In genomic region chr13:52565103-52565739, GRCm38 (mm10) we compare ENCODE assay signal across 8 mouse cellular contexts. TPM values are rescaled to one million over a fixed set of nuclear protein-coding genes. Genes with fewer than 3 reads are reported as not detected.
DNase-seq lines count a peak whose midpoint lies in the region; ATAC-seq lines count a peak whose summit lies in the region.

No protein-coding gene starts in this region.

- DNase-seq in adrenal gland, postnatal 36 days, result peak; percentile 11 to 16
- DNase-seq in adrenal gland, adult 8-10 months, result no peak
- peak; percentile 56 to 68 for DNase-seq in left cerebral cortex, postnatal 14 days (ENCODE audit: low spot score in 2 of 2)
- no peak for DNase-seq in left cerebral cortex, adult 11 months (ENCODE audit: low spot score)
- peak; percentile 82 for DNase-seq in Muller cell, postnatal 12 days (ENCODE audit: inconsistent ontology term)
- DNase-seq in embryonic facial prominence, embryonic 11.5 days (ENCODE audit: low spot score), result peak; percentile 29
- DNase-seq in urinary bladder, adult 18-20 months (ENCODE audit: low spot score in 2 of 2), result no peak

- no peaks in the 10 kb centered on the region for H3K27me3 ChIP-seq in embryonic facial prominence, embryonic 11.5 days (ENCODE audit: control insufficient read depth, insufficient read depth, low read length)
- no peaks in the 10 kb centered on the region for H3K27me3 ChIP-seq in intestine, embryonic 15.5 days (replicated peaks)

- no peak for ATAC-seq in embryonic facial prominence, embryonic 11.5 days (replicated peaks; ENCODE audit: insufficient number of reproducible peaks, low FRiP score, low TSS enrichment, low read depth)
- no peak for ATAC-seq in intestine, embryonic 15.5 days

- no peaks in the 10 kb centered on the region for H3K9me3 ChIP-seq in embryonic facial prominence, embryonic 11.5 days (replicated peaks; ENCODE audit: control insufficient read depth, low read length)
- no peaks in the 10 kb centered on the region for H3K9me3 ChIP-seq in intestine, embryonic 15.5 days

- no peak overlapping the region for H3K27ac ChIP-seq in embryonic facial prominence, embryonic 11.5 days (replicated peaks; ENCODE audit: low read depth, low read length)
- no peak overlapping the region for H3K27ac ChIP-seq in intestine, embryonic 15.5 days

- WGBS in embryonic facial prominence, embryonic 11.5 days, result 88% methylated on average over 18 of the region's 18 CpGs
- WGBS in intestine, embryonic 15.5 days, result 88% methylated on average over 18 of the region's 18 CpGs

- no peak overlapping the region for H3K9ac ChIP-seq in embryonic facial prominence, embryonic 11.5 days (replicated peaks; ENCODE audit: low read length)
- H3K9ac ChIP-seq in intestine, embryonic 15.5 days, result no peak overlapping the region

- no peak overlapping the region for H3K4me3 ChIP-seq in embryonic facial prominence, embryonic 11.5 days (ENCODE audit: low read depth, low read length)
- H3K4me3 ChIP-seq in intestine, embryonic 15.5 days (replicated peaks), result no peak overlapping the region

- H3K4me1 ChIP-seq in embryonic facial prominence, embryonic 11.5 days (ENCODE audit: control insufficient read depth, insufficient read depth, low read length), result no peaks in the 10 kb centered on the region
- H3K4me1 ChIP-seq in intestine, embryonic 15.5 days (replicated peaks), result no peaks in the 10 kb centered on the region

- no peaks in the 10 kb centered on the region for H3K36me3 ChIP-seq in embryonic facial prominence, embryonic 11.5 days (replicated peaks; ENCODE audit: control insufficient read depth, insufficient read depth, low read depth, low read length)
- H3K36me3 ChIP-seq in intestine, embryonic 15.5 days, result no peaks in the 10 kb centered on the region

- no peak overlapping the region for H3K4me2 ChIP-seq in embryonic facial prominence, embryonic 11.5 days (ENCODE audit: low read depth, low read length)
- no peak overlapping the region for H3K4me2 ChIP-seq in intestine, embryonic 15.5 days (replicated peaks)

- intact Hi-C loops in left cerebral cortex, postnatal 14 days (cut with DNase I), result loop anchor here (5.0 to 10.0 kb wide), 2 partner anchors 62 to 310 kb away; no protein-coding TSS in a partner anchor

RNA-seq across cellular contexts. Expression of gene Syk, which starts 17.8 kb away (rescaled TPM):
- 1 to 10 TPM; 3.1 to 6.6 TPM for total RNA-seq in adrenal gland, postnatal 36 days (2021)
- total RNA-seq in adrenal gland, adult 8-10 months (2022), result 1 to 10 TPM; 3.4 to 9.2 (median 7.4) TPM
- total RNA-seq in left cerebral cortex, postnatal 14 days (2021), result 1 to 10 TPM; 2.9 to 4.5 TPM
- polyA plus RNA-seq in embryonic facial prominence, embryonic 11.5 days (2014; fragmentation: Nextera tagmentation; extraction: Ambion mirVana), result 2.6 and 2.9 TPM in 2 replicates
- polyA plus RNA-seq in intestine, embryonic 15.5 days (2015; fragmentation: Nextera tagmentation; extraction: Ambion mirVana), result 3.3 and 3.6 TPM in 2 replicates

RNA-seq across cellular contexts. Expression of gene Diras2, which starts 34.1 kb away (rescaled TPM):
- 1 to 10 TPM; 3.8 to 4.3 TPM for total RNA-seq in adrenal gland, postnatal 36 days (2021)
- total RNA-seq in adrenal gland, adult 8-10 months (2022), result 1 to 10 TPM; 4.0 to 5.9 (median 4.8) TPM
- total RNA-seq in left cerebral cortex, postnatal 14 days (2021), result 100 to 1,000 TPM; 148 to 176 TPM
- 0.14 and 0.22 TPM in 2 replicates for polyA plus RNA-seq in embryonic facial prominence, embryonic 11.5 days (2014; fragmentation: Nextera tagmentation; extraction: Ambion mirVana)
- 0.48 and 0.58 TPM in 2 replicates for polyA plus RNA-seq in intestine, embryonic 15.5 days (2015; fragmentation: Nextera tagmentation; extraction: Ambion mirVana)

Comparison
In these comparisons a context has a peak if more than half of its experiments do, and no peak if none do; other contexts are left out.
1. DNase-seq: peak in adrenal gland, postnatal 36 days (2 of 2), left cerebral cortex, postnatal 14 days (2 of 2), Muller cell, postnatal 12 days (single experiment) and embryonic facial prominence, embryonic 11.5 days (single experiment); none in adrenal gland, adult 8-10 months (single experiment), left cerebral cortex, adult 11 months (single experiment) and urinary bladder, adult 18-20 months (0 of 2).
2. RNA of gene Diras2, which starts 34.1 kb away (total RNA-seq): 148 to 176 TPM in left cerebral cortex, postnatal 14 days; 4.0 to 5.9 TPM in adrenal gland, adult 8-10 months and 3.8 to 4.3 TPM in adrenal gland, postnatal 36 days; every median in the first group is over 10 times any median in the second.